Mouse (Mus musculus): Measurements from ENCODE around the gene 1600012H06Rik.
A peak's percentile ranks its signal among the peaks of the same experiment; 100 is the strongest.
"Not testable (repeated sequence)": the region's sequence is repeated elsewhere in the genome, so short reads cannot be mapped to it uniquely, and the experiment has no call there.

Gene 1600012H06Rik

GRCm38 (mm10) chr17:14943729-14944059 lies 710 bp downstream of the 1600012H06Rik start:
- no peak for DNase-seq (ENCODE audit: low spot score in 2 of 2)

- peak in 1 of 2 experiments; percentile 35 for DNase-seq (ENCODE audit: low spot score in 2 of 2)
These were observed 1.6 kb downstream of the 1600012H06Rik start for GRCm38 (mm10) chr17:14944551-14944950.

- peak in 1 of 2 experiments; percentile 30 for DNase-seq (ENCODE audit: low spot score in 2 of 2)
These were observed 6.3 kb downstream of the 1600012H06Rik start for GRCm38 (mm10) chr17:14949161-14949827.

GRCm38 (mm10) chr17:14953452-14953851 lies 10.5 kb downstream of the 1600012H06Rik start:
- DNase-seq (ENCODE audit: low spot score in 2 of 2) = no peak

- DNase-seq (ENCODE audit: low spot score in 2 of 2) = no peak
These were observed 15.8 kb downstream of the 1600012H06Rik start for GRCm38 (mm10) chr17:14958686-14959327.

- DNase-seq (ENCODE audit: low spot score in 2 of 2) = no peak
These were observed 17.0 kb downstream of the 1600012H06Rik start for GRCm38 (mm10) chr17:14959979-14960378.

GRCm38 (mm10) chr17:14960520-14960919 lies 17.5 kb downstream of the 1600012H06Rik start:
- DNase-seq (ENCODE audit: low spot score in 2 of 2) = peak in 1 of 2 experiments; percentile 37

- DNase-seq (ENCODE audit: low spot score in 2 of 2) = peak in 1 of 2 experiments; percentile 53
These were observed 18.1 kb downstream of the 1600012H06Rik start, which contains the start of gene Phf10 for GRCm38 (mm10) chr17:14960951-14961556. TSS of gene Phf10 (minus strand) at chr17:14961273.

- not testable (repeated sequence) for DNase-seq (ENCODE audit: low spot score in 2 of 2)
These were observed 18.7 kb downstream of the 1600012H06Rik start for GRCm38 (mm10) chr17:14961557-14962154.

- not testable (repeated sequence) for DNase-seq (ENCODE audit: low spot score in 2 of 2)
These were observed 25.5 kb downstream of the 1600012H06Rik start for GRCm38 (mm10) chr17:14968373-14968913.

- DNase-seq (ENCODE audit: low spot score in 2 of 2) = not testable (repeated sequence)
These were observed 34.9 kb downstream of the 1600012H06Rik start for GRCm38 (mm10) chr17:14977718-14978361.

- DNase-seq (ENCODE audit: low spot score in 2 of 2) = not testable (repeated sequence)
These were observed 35.5 kb downstream of the 1600012H06Rik start, which contains the start of the genes 9030025P20Rik and Gm3417 for GRCm38 (mm10) chr17:14978362-14979038. TSS of gene 9030025P20Rik (plus strand) at chr17:14978468. TSS of gene Gm3417 (minus strand) at chr17:14978790.

GRCm38 (mm10) chr17:14990116-14990702 lies 47.2 kb downstream of the 1600012H06Rik start:
- DNase-seq (ENCODE audit: low spot score in 2 of 2) = not testable (repeated sequence)

- DNase-seq (ENCODE audit: low spot score in 2 of 2) = not testable (repeated sequence)
These were observed 49.6 kb downstream of the 1600012H06Rik start for GRCm38 (mm10) chr17:14992522-14993138.

GRCm38 (mm10) chr17:14993139-14993832 lies 50.3 kb downstream of the 1600012H06Rik start:
- DNase-seq (ENCODE audit: low spot score in 2 of 2) = not testable (repeated sequence)

- not testable (repeated sequence) for DNase-seq (ENCODE audit: low spot score in 2 of 2)
These were observed 51.2 kb downstream of the 1600012H06Rik start for GRCm38 (mm10) chr17:14994140-14994539.

GRCm38 (mm10) chr17:15000047-15000446 lies 57.1 kb downstream of the 1600012H06Rik start:
- DNase-seq (ENCODE audit: low spot score in 2 of 2) = not testable (repeated sequence)

GRCm38 (mm10) chr17:15009088-15009487 lies 66.1 kb downstream of the 1600012H06Rik start:
- DNase-seq (ENCODE audit: low spot score in 2 of 2) = not testable (repeated sequence)
